Mouse (Mus musculus) neural tube, embryonic 10.5 days (tissue): ENCODE measurements around the gene Trank1.

Source experiments
- DNase-seq: peaks from one replicate; pipeline ENCODE4 v3.0.0-alpha.2; 2017; ENCODE audit warnings: low spot score; ENCODE audit errors: extremely low spot score

Trank1 gene

GRCm38 (mm10) chr9:111302196-111302831, 9.2 kb upstream of the Trank1 start:
- DNase-seq, result no peak

GRCm38 (mm10) chr9:111304036-111304435, 7.5 kb upstream of the Trank1 start:
- DNase-seq, result no peak

GRCm38 (mm10) chr9:111306142-111306541, 5.4 kb upstream of the Trank1 start:
- DNase-seq, result no peak

GRCm38 (mm10) chr9:111311843-111312441, 403 bp downstream of the Trank1 start:
- peak; percentile 47 for DNase-seq

GRCm38 (mm10) chr9:111312442-111313141, 1.1 kb downstream of the Trank1 start:
- peak; percentile 59 for DNase-seq

- no peak for DNase-seq
Measured at GRCm38 (mm10) chr9:111313299-111313698, 1.8 kb downstream of the Trank1 start.

- DNase-seq, result no peak
Measured at GRCm38 (mm10) chr9:111313793-111314192, 2.3 kb downstream of the Trank1 start.

GRCm38 (mm10) chr9:111314219-111314618, 2.7 kb downstream of the Trank1 start:
- DNase-seq, result peak; percentile 42

- DNase-seq, result no peak
Measured at GRCm38 (mm10) chr9:111320912-111321311, 9.4 kb downstream of the Trank1 start.

GRCm38 (mm10) chr9:111324881-111325280, 13.3 kb downstream of the Trank1 start:
- DNase-seq, result no peak

- DNase-seq, result no peak
Measured at GRCm38 (mm10) chr9:111329881-111330280, 18.3 kb downstream of the Trank1 start.

GRCm38 (mm10) chr9:111333790-111334189, 22.3 kb downstream of the Trank1 start:
- no peak for DNase-seq

- no peak for DNase-seq
Measured at GRCm38 (mm10) chr9:111334555-111335164, 23.1 kb downstream of the Trank1 start.

GRCm38 (mm10) chr9:111351233-111351632, 39.7 kb downstream of the Trank1 start:
- no peak for DNase-seq

GRCm38 (mm10) chr9:111351641-111352040, 40.1 kb downstream of the Trank1 start:
- DNase-seq, result no peak

GRCm38 (mm10) chr9:111352646-111353045, 41.1 kb downstream of the Trank1 start:
- no peak for DNase-seq

- DNase-seq, result no peak
Measured at GRCm38 (mm10) chr9:111355041-111355440, 43.5 kb downstream of the Trank1 start.

GRCm38 (mm10) chr9:111356386-111356785, 44.8 kb downstream of the Trank1 start:
- peak; percentile 22 for DNase-seq

- no peak for DNase-seq
Measured at GRCm38 (mm10) chr9:111363656-111364055, 52.1 kb downstream of the Trank1 start.

- DNase-seq, result no peak
Measured at GRCm38 (mm10) chr9:111367713-111368112, 56.2 kb downstream of the Trank1 start.

- no peak for DNase-seq
Measured at GRCm38 (mm10) chr9:111372079-111372478, 60.5 kb downstream of the Trank1 start.

GRCm38 (mm10) chr9:111377868-111378267, 66.3 kb downstream of the Trank1 start:
- DNase-seq, result no peak
